Mouse (Mus musculus) urinary bladder, postnatal 25 days (tissue): ENCODE data around the gene Fam163a.

Experiments
- DNase-seq: peaks from one replicate; pipeline ENCODE4 v3.0.0; 2022; ENCODE audit warnings: low spot score

The Fam163a gene

GRCm38 (mm10) chr1:156027849-156028248, 177.0 kb downstream of the Fam163a start:
- no peak for DNase-seq
